Mouse (Mus musculus) embryonic stem cell, embryonic (primary cell): ENCODE results near the gene Gm17655.
"Not testable (repeated sequence)": the region's sequence is repeated elsewhere in the genome, so short reads cannot be mapped to it uniquely, and the experiment has no call there.

Experiments used
- CTCF ChIA-PET, 4 experiments: fragments of 300-600 bp in 2 of 4; fragments of 350-600 bp in 2 of 4; sonication (Branson Sonifier 250); formaldehyde crosslinking; loops; one replicate each; lab custom pipeline; 2022; ENCODE audit warnings: inconsistent platforms in 2 of 4; lab: Charles Lee
- POLR2A ChIA-PET, 4 experiments: fragments of 300-600 bp in 2 of 4; fragments of 350-600 bp in 2 of 4; sonication (Branson Sonifier 250); formaldehyde crosslinking; loops; one replicate each; lab custom pipeline; 2022; ENCODE audit warnings: antibody characterized with exemption in 4 of 4, inconsistent platforms in 1 of 4; lab: Charles Lee

Gene Gm17655

GRCm38 (mm10) chr5:110072413-110072812 is at the start of gene Gm17655:
Gene Gm17655, minus strand, starts transcription at chr5:110072513.
- POLR2A ChIA-PET, result interaction anchor here in 1 of 4 experiments (1.4 kb wide), 1 partner anchor 11 kb away, joined by 6 read pairs; no protein-coding TSS in a partner anchor
- CTCF ChIA-PET, result not testable (repeated sequence)

GRCm38 (mm10) chr5:110109991-110110441 is 37.7 kb upstream of the Gm17655 start, which contains the start of gene Zfp605:
Gene Zfp605, plus strand, starts transcription at chr5:110110092.
- CTCF ChIA-PET, result no interaction called here
- POLR2A ChIA-PET, result interaction anchor here in 2 of 4 experiments (0.6 to 3.2 kb wide), 11 partner anchors 10 to 213 kb away, joined by 3 to 11 read pairs (median 3); partner anchors contain the start of gene Gm35315 (in 1 of the 2)

GRCm38 (mm10) chr5:110108305-110108628 is 36.0 kb upstream of the Gm17655 start:
- CTCF ChIA-PET, result interaction anchor here in 2 of 4 experiments (0.6 to 0.7 kb wide), 2 partner anchors 8 to 57 kb away, joined by 4 to 5 read pairs; no protein-coding TSS in a partner anchor
- POLR2A ChIA-PET, result interaction anchor here in 3 of 4 experiments (0.6 to 3.5 kb wide), 18 partner anchors 9 to 557 kb away, joined by 3 to 32 read pairs (median 6); partner anchors contain the start of genes Gm35315 (in 3 of the 3), Plcxd1 (in 2 of the 3), Ankle2 (in 1 of the 3) and Pole (in 1 of the 3)

GRCm38 (mm10) chr5:110107581-110108304 is 35.4 kb upstream of the Gm17655 start, which contains the start of gene Gtpbp6:
Gene Gtpbp6, minus strand, starts transcription at chr5:110108197.
- POLR2A ChIA-PET, result interaction anchor here in 3 of 4 experiments (0.6 to 3.5 kb wide), 49 partner anchors 8 to 556 kb away, joined by 3 to 32 read pairs (median 4); partner anchors contain the start of genes Ankle2 (in 3 of the 3), Gm35315 (in 3 of the 3), Pxmp2 (in 3 of the 3) and Chfr (in 2 of the 3)
- CTCF ChIA-PET, result interaction anchor here in 3 of 4 experiments (0.6 to 1.1 kb wide), 4 partner anchors 8 to 162 kb away, joined by 3 to 5 read pairs (median 4); partner anchors contain the start of gene Pgam5 (in 1 of the 3)

DNA sequence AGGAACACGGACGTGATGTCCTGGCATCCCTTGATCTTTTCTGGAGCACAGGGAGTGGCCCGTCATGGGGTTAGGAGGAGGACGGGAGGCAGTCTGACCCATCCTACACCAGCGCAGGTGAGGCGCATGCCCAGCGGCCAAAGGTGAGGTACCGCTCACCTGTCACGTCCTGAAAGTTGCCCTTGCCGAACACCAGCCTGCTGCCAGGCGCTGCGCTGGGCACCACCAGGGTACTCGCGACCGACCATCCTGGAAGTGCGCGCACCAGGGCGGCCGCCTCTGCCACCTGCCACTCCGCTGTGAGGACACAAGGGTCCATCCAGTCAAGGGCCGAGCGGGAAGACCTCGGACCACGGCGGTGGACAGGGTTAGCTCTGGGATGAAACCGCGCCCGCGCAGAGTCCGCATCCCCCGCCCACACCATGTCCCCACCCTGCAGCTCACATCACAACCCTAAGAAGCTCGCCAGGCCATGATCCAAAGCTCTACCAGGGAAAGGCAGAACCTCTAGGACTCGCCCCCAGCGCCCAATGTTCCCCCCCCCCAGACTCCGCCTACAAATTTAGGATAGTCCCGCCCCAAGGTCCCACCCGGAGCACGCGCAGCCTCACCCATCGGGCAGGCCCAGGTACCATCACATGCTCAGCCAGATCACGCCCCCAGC is 34.7 kb upstream of the Gm17655 start:
- ChIA-PET POLR2A (interaction anchor here in 3 of 4 experiments (0.6 to 3.5 kb wide), 49 partner anchors 8 to 555 kb away, joined by 3 to 32 read pairs (median 4); partner anchors contain the start of genes Gm35315 (in 3 of the 3), Pxmp2 (in 3 of the 3), Ankle2 (in 2 of the 3) and Chfr (in 2 of the 3)), CTCF (interaction anchor here in 1 of 4 experiments (0.6 to 1.1 kb wide), 2 partner anchors 12 to 162 kb away, joined by 3 read pairs; partner anchors contain the start of gene Pgam5)

DNA sequence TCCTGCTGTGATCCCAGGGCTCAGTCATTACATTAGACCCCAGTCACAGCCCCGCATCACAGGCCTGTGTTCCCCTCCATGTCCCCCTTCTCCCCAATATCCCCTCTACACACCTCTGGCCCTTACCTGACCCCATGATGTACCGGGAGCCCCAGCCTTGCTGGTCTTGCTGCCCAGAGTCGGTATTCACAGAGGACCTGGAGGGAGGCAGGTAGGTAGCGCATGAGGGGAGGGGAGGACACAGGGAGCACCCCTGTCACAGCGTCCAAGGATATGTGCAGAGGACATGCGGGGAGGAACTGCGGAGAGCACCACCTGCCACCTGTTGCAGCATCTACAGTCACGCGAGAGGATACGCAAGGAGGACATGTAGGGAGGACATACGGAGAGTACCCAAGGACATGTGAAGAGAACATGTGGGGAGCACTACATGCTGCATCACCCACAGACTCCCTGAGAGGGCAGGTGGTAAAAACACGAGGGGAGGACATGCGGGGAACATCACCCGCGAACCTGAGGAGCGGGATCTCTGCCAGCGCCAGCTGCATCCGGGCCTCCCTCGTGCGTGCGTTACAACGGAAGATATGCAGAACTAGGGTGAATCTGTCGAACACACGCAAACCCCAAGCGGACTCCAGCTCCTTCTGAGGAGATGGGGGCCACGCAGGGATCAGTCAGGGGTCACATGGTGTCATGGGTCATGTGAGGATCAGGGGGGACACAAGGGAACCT is 34.0 kb upstream of the Gm17655 start:
- POLR2A ChIA-PET, result interaction anchor here in 3 of 4 experiments (0.7 to 3.5 kb wide), 27 partner anchors 7 to 533 kb away, joined by 3 to 36 read pairs (median 8); partner anchors contain the start of genes Gm35315 (in 3 of the 3), Chfr (in 2 of the 3), Ankle2 (in 1 of the 3) and Plcxd1 (in 1 of the 3)

DNA sequence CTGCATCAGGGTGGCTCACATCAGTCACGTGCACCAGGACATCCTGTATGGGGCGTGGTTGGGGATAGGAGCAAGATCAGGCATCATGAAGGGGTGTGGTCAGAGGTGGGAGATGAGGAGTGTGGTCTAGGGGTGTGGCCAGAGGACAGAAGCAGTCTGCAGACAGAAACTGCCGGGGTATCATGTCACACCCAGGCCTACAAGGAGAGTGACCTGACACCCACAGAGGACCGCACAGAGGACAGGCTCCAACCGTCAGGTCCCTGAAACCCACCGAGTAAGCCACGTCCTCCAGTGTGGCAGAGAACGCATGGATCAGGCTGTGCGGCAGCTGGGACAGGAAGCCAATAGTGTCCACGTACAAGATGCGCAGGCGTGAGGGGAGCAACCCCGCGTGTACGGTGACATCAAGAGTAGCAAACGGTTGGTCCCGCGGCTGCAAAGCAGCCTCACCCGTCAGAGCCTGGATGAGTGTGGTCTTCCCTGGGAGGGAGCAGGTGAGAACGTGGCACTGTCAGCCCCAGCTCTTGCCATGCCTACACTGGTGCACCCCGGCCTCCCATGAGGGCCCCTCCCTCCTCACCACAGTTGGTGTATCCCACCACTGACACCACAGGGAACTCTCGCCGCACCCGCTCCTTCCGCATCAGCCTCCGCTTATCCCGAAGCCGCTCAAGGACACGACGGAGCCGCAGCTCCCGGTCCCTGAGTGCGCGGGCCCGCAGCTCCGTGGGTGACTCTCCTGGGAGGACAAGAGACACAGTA is 32.5 kb upstream of the Gm17655 start:
- ChIA-PET POLR2A (interaction anchor here in 3 of 4 experiments (0.6 to 2.8 kb wide), 20 partner anchors 10 to 1480 kb away, joined by 3 to 36 read pairs (median 4); partner anchors contain the start of genes Gm35315 (in 2 of the 3), Pole (in 2 of the 3), Pxmp2 (in 2 of the 3) and Ankle2 (in 1 of the 3)), CTCF (no interaction called here)

More for the DNA sequence above, 34.0 kb upstream of the Gm17655 start:
- CTCF ChIA-PET, result interaction anchor here in 1 of 4 experiments (1.1 kb wide), 1 partner anchor 163 kb away, joined by 3 read pairs; the partner anchor contains the start of gene Pgam5

- ChIA-PET CTCF (no interaction called here), POLR2A (interaction anchor here in 3 of 4 experiments (0.6 to 2.8 kb wide), 21 partner anchors 8 to 1479 kb away, joined by 3 to 36 read pairs (median 4); partner anchors contain the start of genes Gm35315 (in 2 of the 3), Pole (in 2 of the 3), Pxmp2 (in 2 of the 3) and Chfr (in 1 of the 3))
Measured at GRCm38 (mm10) chr5:110103901-110104615, 31.7 kb upstream of the Gm17655 start.

DNA sequence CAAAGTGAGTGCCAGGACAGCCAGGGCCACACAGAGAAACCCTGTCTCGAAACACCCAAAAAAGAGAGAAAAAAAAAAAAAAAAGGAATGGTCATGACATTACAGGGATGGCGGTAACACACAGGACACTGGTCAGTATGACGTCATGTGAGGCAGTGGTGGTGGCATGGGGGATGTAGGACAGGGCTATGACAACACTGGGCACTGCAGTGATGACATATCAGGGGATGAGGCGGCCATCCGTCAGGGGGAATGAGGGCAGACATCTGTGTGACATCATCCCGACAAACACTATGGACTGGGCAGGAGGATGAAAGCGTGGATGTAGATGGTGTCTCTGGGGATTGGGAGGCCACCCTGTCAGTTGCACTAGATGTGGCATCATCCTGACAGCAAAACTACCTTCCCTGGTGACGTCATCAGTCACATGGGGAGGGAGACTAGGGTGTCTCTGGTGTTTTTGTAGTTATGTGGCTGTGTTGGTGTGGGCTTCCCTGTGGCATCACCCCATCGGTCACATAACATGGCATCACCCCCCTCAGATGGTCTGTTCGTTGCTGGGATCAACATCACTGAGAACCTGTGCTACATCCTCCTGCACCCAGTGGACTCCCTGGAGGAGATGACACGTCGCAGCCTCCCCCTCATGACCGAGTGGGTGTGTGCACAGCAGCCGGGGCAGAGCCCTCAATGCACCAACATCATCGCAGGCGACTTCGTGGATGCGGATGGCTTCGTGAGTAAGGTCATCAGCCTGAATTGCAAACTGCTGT is 30.7 kb upstream of the Gm17655 start:
- POLR2A ChIA-PET, result interaction anchor here in 2 of 4 experiments (0.8 to 3.3 kb wide), 6 partner anchors 7 to 183 kb away, joined by 3 to 36 read pairs (median 12); partner anchors contain the start of genes Gm35315 (in 2 of the 2), Pole (in 1 of the 2) and Pxmp2 (in 1 of the 2)

GRCm38 (mm10) chr5:110102429-110102828 is 30.1 kb upstream of the Gm17655 start:
- ChIA-PET POLR2A (interaction anchor here in 2 of 4 experiments (0.8 to 6.5 kb wide), 3 partner anchors 15 to 544 kb away, joined by 3 to 54 read pairs (median 15); partner anchors contain the start of gene Crlf2 (in 1 of the 2)), CTCF (no interaction called here)

More for the DNA sequence above, 30.7 kb upstream of the Gm17655 start:
- CTCF ChIA-PET, result no interaction called here

DNA sequence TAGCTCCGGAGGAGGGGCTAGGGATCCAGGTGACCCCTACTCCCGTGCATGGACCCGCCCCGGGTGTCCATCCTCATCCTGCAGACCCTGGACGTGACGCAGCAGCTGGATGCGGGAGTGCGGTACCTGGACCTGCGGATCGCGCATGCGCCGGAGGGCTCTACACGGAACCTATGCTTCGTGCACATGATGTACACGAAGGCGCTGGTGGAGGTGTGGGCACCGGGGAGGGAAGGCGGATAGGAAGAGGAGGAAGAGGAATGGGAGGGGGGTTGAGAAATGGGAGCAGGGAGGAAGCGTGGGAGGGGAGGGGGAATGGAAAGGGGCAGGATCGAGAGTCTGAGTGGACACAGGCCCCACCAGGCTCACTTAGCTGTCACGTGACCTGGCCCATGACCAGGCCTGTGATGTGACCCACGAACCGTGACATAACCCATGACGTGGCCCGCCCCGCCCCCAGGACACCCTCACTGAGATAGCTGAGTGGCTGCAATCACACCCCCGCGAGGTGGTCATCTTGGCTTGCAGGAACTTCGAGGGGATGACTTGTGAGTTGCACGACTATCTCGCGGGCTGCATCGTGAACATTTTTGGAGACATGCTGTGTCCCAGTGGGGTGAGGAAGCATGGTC is 29.5 kb upstream of the Gm17655 start:
- CTCF ChIA-PET, result no interaction called here
- POLR2A ChIA-PET, result interaction anchor here in 2 of 4 experiments (0.6 to 6.5 kb wide), 7 partner anchors 15 to 544 kb away, joined by 3 to 54 read pairs (median 4); partner anchors contain the start of gene Crlf2 (in 1 of the 2)

GRCm38 (mm10) chr5:110100921-110101631 is 28.8 kb upstream of the Gm17655 start:
- ChIA-PET CTCF (interaction anchor here in 1 of 4 experiments (0.6 kb wide), 1 partner anchor 19 kb away, joined by 3 read pairs; no protein-coding TSS in a partner anchor), POLR2A (interaction anchor here in 3 of 4 experiments (0.6 to 6.5 kb wide), 13 partner anchors 10 to 281 kb away, joined by 3 to 54 read pairs (median 3); partner anchors contain the start of genes Ankle2 (in 1 of the 3) and Chfr (in 1 of the 3))
